Mouse (Mus musculus) lung, postnatal 0 days (tissue): ENCODE measurements around the gene Eml1. TPM values are rescaled to one million over a fixed set of nuclear protein-coding genes. Genes with fewer than 3 reads are reported as not detected.

Experiments
- ATAC-seq: fragments of 200-750 bp; cut with Nextera tagmentation; 2 replicates; pipeline ENCODE4 v1.8.0; 2017; ENCODE audit warnings: moderate library complexity
- DNase-seq: peaks from one replicate; pipeline ENCODE4 v3.0.0-alpha.2; 2016; ENCODE audit warnings: low spot score
- H3K27ac ChIP-seq: fragments of 300-500 bp; sonication (generic); 2 replicates; pipeline ENCODE4 v1.5.1; 2014; ENCODE audit warnings: antibody characterized with exemption, mild to moderate bottlenecking, low read length, mixed read lengths
- H3K27me3 ChIP-seq: fragments of 300-500 bp; sonication (generic); replicated peaks from 2 replicates; pipeline ENCODE4 v1.6.1; 2014; ENCODE audit warnings: low read length, mixed read lengths; ENCODE audit not compliant: insufficient read depth
- H3K36me3 ChIP-seq: fragments of 300-500 bp; sonication (generic); 2 replicates; pipeline ENCODE4 v1.6.1; 2014; ENCODE audit warnings: low read length, mixed read lengths; ENCODE audit not compliant: insufficient read depth
- H3K4me1 ChIP-seq: fragments of 300-500 bp; sonication (generic); 2 replicates; pipeline ENCODE4 v1.6.1; 2014; ENCODE audit warnings: antibody characterized with exemption, low read depth, low read length, mixed read lengths; ENCODE audit not compliant: insufficient read depth
- H3K4me2 ChIP-seq: fragments of 300-500 bp; sonication (generic); replicated peaks from 2 replicates; pipeline ENCODE4 v1.6.1; 2014; ENCODE audit warnings: low read depth, mild to moderate bottlenecking, low read length, moderate library complexity, mixed read lengths
- H3K4me3 ChIP-seq: fragments of 300-500 bp; sonication (generic); 2 replicates; pipeline ENCODE4 v1.5.1; 2014; ENCODE audit warnings: low read depth, low read length
- H3K9ac ChIP-seq: fragments of 300-500 bp; sonication (generic); replicated peaks from 2 replicates; pipeline ENCODE4 v1.6.1; 2014; ENCODE audit warnings: low read depth, mild to moderate bottlenecking
- H3K9me3 ChIP-seq: fragments of 300-500 bp; sonication (generic); 2 replicates; pipeline ENCODE4 v1.6.1; 2016; ENCODE audit warnings: low read length, mixed read lengths
- CTCF ChIP-seq: IDR thresholded peaks from 2 replicates; pipeline ENCODE4 v1.5.1; 2016; ENCODE audit warnings: antibody characterized with exemption, mild to moderate bottlenecking
- EP300 ChIP-seq: IDR thresholded peaks from 2 replicates; pipeline ENCODE4 v1.6.1; 2016; ENCODE audit warnings: antibody characterized with exemption, mild to moderate bottlenecking, control low read depth
- WGBS: fragments of 180-500 bp; shearing (Covaris S2); extraction: QIAGEN DNeasy Blood & Tissue Kit; methylation state at CpG from one replicate; pipeline ENCODE4 v1.1.7; 2014; 5-methylcytosine and 5-hydroxymethylcytosine counted together
- polyA plus RNA-seq: library from polyadenylated mRNA; unstranded; fragments of >200 nt; fragmentation: Nextera tagmentation; extraction: Ambion mirVana; gene quantifications from 2 replicates; pipeline ENCODE4 v1.2.1, GENCODE M21; 2015

Eml1 gene
- polyA plus RNA-seq, 1 experiment from 2014 or later = 55.0 TPM

DNA sequence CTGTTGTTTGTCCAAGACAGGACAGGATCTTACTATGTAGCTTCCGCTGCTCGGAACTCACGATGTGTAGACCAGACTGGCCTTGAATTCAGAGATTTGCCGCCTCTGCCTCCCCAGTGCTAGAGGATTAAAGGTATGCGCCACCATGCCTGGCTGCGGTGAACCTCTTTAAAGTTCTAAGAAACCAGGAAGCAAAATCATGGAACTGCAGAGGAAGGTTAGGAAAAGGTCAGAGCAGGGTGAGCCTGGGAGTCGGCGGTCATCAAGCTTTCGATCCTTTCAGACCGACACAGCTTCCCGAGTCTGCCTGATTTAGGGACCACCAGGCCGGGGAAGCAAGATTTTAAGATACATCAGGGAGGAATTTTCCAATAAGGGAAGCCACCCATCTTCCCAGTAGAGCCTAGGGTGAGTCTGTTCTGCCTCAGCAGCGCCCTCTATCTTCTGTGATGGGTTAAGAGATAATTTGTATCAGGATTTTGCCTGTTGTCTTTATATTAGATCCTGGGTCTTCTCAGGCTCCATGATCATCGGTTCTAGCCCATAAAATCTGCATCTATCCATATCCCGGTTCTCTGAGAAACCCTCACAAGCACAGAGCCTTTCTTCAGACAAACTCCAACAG lies 176.6 kb downstream of the Eml1 start:
- ATAC-seq (peak; percentile 26; the same call in 1 of the 2 replicates), DNase-seq (no peak)
- no peak for TF ChIP-seq EP300
- peak; percentile 48 for TF ChIP-seq CTCF
- no peak overlapping the region for H3K27ac ChIP-seq
- peak overlapping the region; percentile 15; the same call in 1 of the 2 replicates for H3K4me2 ChIP-seq
- H3K4me1 ChIP-seq = no peaks in the 10 kb centered on the region
- no peaks in the 10 kb centered on the region for H3K9me3 ChIP-seq
- H3K27me3 ChIP-seq = no peaks in the 10 kb centered on the region
- WGBS = 43% methylated on average over 15 of the region's 15 CpGs
- no peak overlapping the region for H3K4me3 ChIP-seq
- no peak overlapping the region for H3K9ac ChIP-seq
- no peaks in the 10 kb centered on the region for H3K36me3 ChIP-seq

DNA sequence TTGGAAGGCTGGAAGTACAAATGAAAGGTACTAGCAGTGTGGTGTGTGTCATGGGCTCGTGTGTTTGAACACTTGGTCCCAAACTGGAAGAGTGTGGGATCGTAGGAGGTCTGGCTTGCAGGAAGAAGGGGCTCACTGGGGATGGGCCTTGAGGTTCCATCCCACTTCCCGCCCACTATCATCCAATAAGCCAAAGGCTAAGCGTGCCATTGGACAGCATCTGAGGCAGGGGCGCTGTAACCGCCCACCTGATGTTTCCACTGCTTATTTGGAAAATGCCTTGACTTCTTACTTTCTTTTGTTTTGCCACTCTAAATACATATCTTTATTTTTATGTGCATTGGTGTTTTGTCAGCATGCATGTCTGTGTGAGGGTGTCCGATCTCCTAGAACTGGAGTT lies 181.0 kb downstream of the Eml1 start:
- 87% methylated on average over 7 of the region's 7 CpGs for WGBS
- Histone ChIP-seq H3K4me2 (no peak overlapping the region), H3K4me1 (no peaks in the 10 kb centered on the region), H3K36me3 (no peaks in the 10 kb centered on the region), H3K9ac (no peak overlapping the region), H3K27me3 (no peaks in the 10 kb centered on the region), H3K27ac (no peak overlapping the region), H3K9me3 (no peaks in the 10 kb centered on the region), H3K4me3 (no peak overlapping the region)
- DNase-seq = no peak
- no peak for ATAC-seq
- TF ChIP-seq CTCF (no peak), EP300 (no peak)

DNA sequence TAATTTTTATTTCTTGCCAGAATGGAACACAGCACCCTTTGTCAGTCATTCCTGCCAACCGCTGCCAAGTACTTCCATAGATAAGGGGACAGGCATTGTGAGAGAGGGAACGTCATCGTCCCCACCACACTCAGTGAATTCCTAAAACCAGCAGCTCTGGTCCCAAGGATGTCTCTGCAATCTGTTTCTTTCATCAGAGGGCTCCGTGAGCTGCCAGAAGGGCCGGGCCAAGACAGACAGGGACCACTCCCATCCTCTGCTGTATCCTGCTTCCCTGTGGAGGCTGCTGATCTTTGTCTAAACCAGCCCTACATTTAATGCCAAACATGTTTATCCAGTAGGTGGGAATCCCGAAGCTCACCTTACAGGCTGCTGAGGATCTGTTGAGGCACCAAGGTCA lies 182.3 kb downstream of the Eml1 start:
- Histone ChIP-seq H3K9ac (no peak overlapping the region), H3K27me3 (no peaks in the 10 kb centered on the region), H3K4me2 (no peak overlapping the region), H3K36me3 (no peaks in the 10 kb centered on the region), H3K4me3 (no peak overlapping the region), H3K4me1 (no peaks in the 10 kb centered on the region), H3K9me3 (no peaks in the 10 kb centered on the region), H3K27ac (no peak overlapping the region)
- 39% methylated on average over 6 of the region's 6 CpGs for WGBS
- DNase-seq (peak; percentile 43), ATAC-seq (no peak)
- no peak for TF ChIP-seq EP300

DNA sequence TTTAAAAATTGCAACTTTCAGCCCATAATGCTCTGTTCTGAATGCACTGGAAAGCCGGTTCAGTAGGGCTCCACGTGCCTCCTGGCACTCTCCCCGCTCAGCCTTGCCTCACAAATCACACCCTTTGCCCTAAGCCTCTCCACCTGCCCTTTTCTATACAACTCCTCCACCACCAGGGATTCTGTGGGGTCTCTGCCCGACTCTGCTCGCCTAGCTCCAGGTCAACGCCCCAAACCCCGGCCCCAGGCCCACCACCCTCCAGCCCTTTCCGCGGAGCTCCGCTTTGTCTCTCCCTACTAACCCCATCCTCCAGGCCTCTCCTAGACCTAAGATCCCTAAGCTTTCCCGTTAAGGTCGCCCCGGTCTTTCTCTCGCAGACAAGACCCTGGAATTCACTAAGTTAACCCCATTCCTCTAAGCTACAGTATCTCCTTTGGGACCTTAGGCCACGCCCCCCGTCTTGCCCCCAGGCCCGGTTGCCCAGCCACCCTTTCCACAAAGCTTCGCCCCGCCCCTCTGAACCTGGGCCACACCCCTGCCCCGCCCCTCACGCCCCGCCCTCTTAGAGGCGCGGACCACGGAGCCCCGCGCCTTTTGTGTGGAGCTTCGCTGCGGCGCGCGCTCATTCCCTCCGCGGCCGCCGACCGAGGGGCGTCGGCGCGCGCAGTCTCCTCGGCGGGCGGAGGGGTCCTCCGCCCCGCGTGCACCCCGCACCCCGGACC lies 183.5 kb downstream of the Eml1 start, which contains the start of gene Evl:
Gene Evl, plus strand, starts transcription at position 601 of the 722 bp plus-strand sequence.
- DNase-seq = peak; percentile 92
- no peaks in the 10 kb centered on the region for H3K27me3 ChIP-seq
- peak within 1 kb of the TSS; percentile 66; the same call in 1 of the 2 replicates for H3K27ac ChIP-seq
- peak; percentile 95 for ATAC-seq
- H3K9ac ChIP-seq = peak within 1 kb of the TSS; percentile 83
- 3% methylated on average over 40 of the region's 50 CpGs for WGBS
- H3K4me2 ChIP-seq = peak within 1 kb of the TSS; percentile 80
- H3K4me1 ChIP-seq = no peaks in the 10 kb centered on the region
- H3K9me3 ChIP-seq = no peaks in the 10 kb centered on the region
- TF ChIP-seq EP300 = no peak
- no peak for TF ChIP-seq CTCF
- H3K4me3 ChIP-seq = peak within 1 kb of the TSS; percentile 93
- no peaks in the 10 kb centered on the region for H3K36me3 ChIP-seq

DNA sequence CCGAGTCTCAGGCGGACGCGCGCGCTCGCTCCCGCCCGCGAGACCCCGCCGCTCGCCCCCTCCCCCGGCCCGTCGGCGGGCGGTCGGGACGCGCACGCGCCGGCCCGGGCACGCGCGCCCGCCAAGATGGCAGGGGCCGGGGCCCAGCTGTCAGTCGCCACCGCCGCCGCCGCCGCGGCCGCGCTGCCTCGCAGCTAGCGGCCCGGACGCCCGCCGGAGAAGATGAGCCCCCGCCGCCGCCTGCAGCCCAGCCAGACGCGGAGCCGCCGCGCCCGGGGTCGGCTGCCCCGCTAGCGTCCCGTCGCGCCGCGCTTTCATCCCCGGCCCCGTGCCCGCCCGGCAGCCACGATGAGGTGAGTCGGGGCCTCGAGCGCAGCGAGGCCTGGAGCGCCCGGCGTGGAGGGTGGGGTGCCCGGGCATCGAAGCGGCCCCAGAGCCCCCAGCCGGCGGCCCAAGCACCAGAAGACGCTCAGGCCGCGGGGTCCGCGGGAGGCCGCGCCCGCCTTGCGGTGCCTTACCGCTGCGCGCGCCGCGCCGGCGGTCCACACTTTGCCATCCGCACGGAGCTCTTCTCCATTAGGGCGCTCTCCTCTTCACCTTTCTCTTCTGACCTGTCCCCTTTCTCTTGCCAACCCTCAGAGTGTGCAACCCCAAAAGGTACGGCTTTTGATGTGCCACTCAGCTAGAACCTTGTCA lies 184.3 kb downstream of the Eml1 start:
- peak; percentile 83 for ATAC-seq
- no peaks in the 10 kb centered on the region for H3K27me3 ChIP-seq
- TF ChIP-seq EP300 (no peak), CTCF (no peak)
- H3K27ac ChIP-seq = peak overlapping the region; percentile 66; the same call in 1 of the 2 replicates
- DNase-seq = peak; percentile 34
- H3K9ac ChIP-seq = peak overlapping the region; percentile 83
- H3K9me3 ChIP-seq = no peaks in the 10 kb centered on the region
- WGBS = 3% methylated on average over 48 of the region's 100 CpGs
- H3K4me3 ChIP-seq = peak overlapping the region; percentile 93
- H3K4me1 ChIP-seq = no peaks in the 10 kb centered on the region
- no peaks in the 10 kb centered on the region for H3K36me3 ChIP-seq
- peak overlapping the region; percentile 80 for H3K4me2 ChIP-seq

DNA sequence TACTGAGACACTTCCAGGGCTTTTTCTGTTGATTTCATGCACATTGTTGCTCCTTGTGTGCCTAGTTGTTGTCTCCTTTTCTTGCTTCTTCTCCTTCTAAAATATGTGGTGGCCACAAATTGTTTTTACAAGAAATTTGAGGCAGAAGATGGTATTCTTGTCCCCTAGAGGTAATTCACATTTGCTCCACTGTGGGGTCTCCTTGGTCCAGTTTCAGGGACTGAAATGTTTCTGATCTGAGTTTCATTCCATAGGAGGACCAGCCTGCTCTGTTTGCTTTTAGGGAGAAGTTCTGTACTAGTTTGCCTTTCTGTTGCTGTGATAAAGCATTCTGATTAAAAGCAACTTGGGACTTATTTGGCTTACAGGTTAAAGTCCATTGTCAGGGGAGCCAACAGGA lies 187.4 kb downstream of the Eml1 start:
- DNase-seq (no peak), ATAC-seq (no peak)
- Histone ChIP-seq H3K36me3 (no peaks in the 10 kb centered on the region), H3K4me3 (no peak overlapping the region), H3K9me3 (no peaks in the 10 kb centered on the region), H3K27me3 (no peaks in the 10 kb centered on the region), H3K4me2 (no peak overlapping the region), H3K9ac (no peak overlapping the region), H3K27ac (no peak overlapping the region), H3K4me1 (no peaks in the 10 kb centered on the region)
- TF ChIP-seq EP300 (no peak), CTCF (peak; percentile 29)
